Mouse (Mus musculus) myocyte (in vitro differentiated cells): Measurements from ENCODE around the gene Gm13124.

ENCODE experiments used
- CEBPB ChIP-seq: IDR thresholded peaks from 2 replicates; pipeline ENCODE4 v1.6.1; 2011; ENCODE audit warnings: mild to moderate bottlenecking, moderate library complexity; ENCODE audit not compliant: poor library complexity, insufficient read depth, severe bottlenecking
- E2F4 ChIP-seq: IDR thresholded peaks from one replicate; pipeline ENCODE4 v1.6.1; 2011; ENCODE audit warnings: mild to moderate bottlenecking, control low read depth, moderate library complexity; ENCODE audit not compliant: insufficient read depth
- MAX ChIP-seq: IDR thresholded peaks from one replicate; pipeline ENCODE4 v1.6.1; 2011; ENCODE audit warnings: low read depth, mild to moderate bottlenecking, control low read depth
- MYOD1 ChIP-seq, 3 experiments: IDR thresholded peaks; one replicate each; pipeline ENCODE4 v1.6.1; 2011; ENCODE audit warnings: control low read depth in 2 of 3, low read depth in 2 of 3, mild to moderate bottlenecking in 2 of 3, moderate library complexity in 1 of 3; ENCODE audit not compliant: insufficient read length in 2 of 3, control insufficient read depth in 1 of 3
- MYOG ChIP-seq, 3 experiments: IDR thresholded peaks; one replicate each; pipeline ENCODE4 v1.6.1; 2011; ENCODE audit warnings: control low read depth in 2 of 3, low read depth in 2 of 3, mild to moderate bottlenecking in 2 of 3; ENCODE audit not compliant: insufficient read length in 2 of 3, control insufficient read depth in 1 of 3, insufficient read depth in 1 of 3
- POLR2A ChIP-seq: IDR thresholded peaks from one replicate; pipeline ENCODE4 v1.6.1; 2011; ENCODE audit warnings: low read depth, mild to moderate bottlenecking, control low read depth, moderate library complexity; ENCODE audit not compliant: insufficient read length
- POLR2AphosphoS2 ChIP-seq: IDR thresholded peaks from one replicate; pipeline ENCODE4 v1.6.1; 2011; ENCODE audit warnings: low read depth, control low read depth; ENCODE audit not compliant: insufficient read length
- TCF12 ChIP-seq: IDR thresholded peaks from one replicate; pipeline ENCODE4 v1.6.1; 2011; ENCODE audit warnings: mild to moderate bottlenecking, control low read depth; ENCODE audit not compliant: poor library complexity, insufficient read depth, severe bottlenecking
- TCF3 ChIP-seq: IDR thresholded peaks from one replicate; pipeline ENCODE4 v1.6.1; 2011; ENCODE audit warnings: low read depth, control low read depth; ENCODE audit not compliant: insufficient read length
- USF1 ChIP-seq: IDR thresholded peaks from one replicate; pipeline ENCODE4 v1.6.1; 2011; ENCODE audit warnings: low read depth, mild to moderate bottlenecking, control low read depth, moderate library complexity

- TF ChIP-seq MYOG (IDR thresholded peaks at IDR 0.05; ENCODE audit: control insufficient read depth in 1 of 3, insufficient read depth in 1 of 3, insufficient read length in 2 of 3, low read depth in 2 of 3) (no peak), POLR2A (no peak), MAX (no peak), POLR2AphosphoS2 (no peak), CEBPB (no peak), TCF12 (no peak), E2F4 (no peak), MYOD1 (IDR thresholded peaks at IDR 0.05; ENCODE audit: control insufficient read depth in 1 of 3, insufficient read length in 2 of 3, low read depth in 2 of 3) (no peak), TCF3 (no peak), USF1 (no peak)
Measured at GRCm38 (mm10) chr4:144565034-144565433, at the start of gene Gm13124.
